Mouse (Mus musculus): Measurements from ENCODE around the gene Col1a2. TPM values are rescaled to one million over a fixed set of nuclear protein-coding genes. Genes with fewer than 3 reads are reported as not detected.

Gene Col1a2
- total RNA-seq, 1 experiment from 2014 or later: 92.1 TPM

GRCm38 (mm10) chr6:4521031-4521430, 16.4 kb downstream of the Col1a2 start:
- no peak for DNase-seq

- no peak for DNase-seq
Observed at GRCm38 (mm10) chr6:4528439-4528838, 23.8 kb downstream of the Col1a2 start.

GRCm38 (mm10) chr6:4530986-4531385, 26.4 kb downstream of the Col1a2 start:
- no peak for DNase-seq

- DNase-seq: no peak
Observed at GRCm38 (mm10) chr6:4532898-4533297, 28.3 kb downstream of the Col1a2 start.

- no peak for DNase-seq
Observed at GRCm38 (mm10) chr6:4534462-4535079, 30.0 kb downstream of the Col1a2 start.

- no peak for DNase-seq
Observed at GRCm38 (mm10) chr6:4541926-4542715, 37.5 kb downstream of the Col1a2 start.

GRCm38 (mm10) chr6:4544554-4544953, 39.9 kb downstream of the Col1a2 start:
- peak; percentile 18 for DNase-seq

GRCm38 (mm10) chr6:4545727-4546126, 41.1 kb downstream of the Col1a2 start:
- DNase-seq: peak; percentile 68

GRCm38 (mm10) chr6:4548894-4549293, 44.3 kb downstream of the Col1a2 start:
- peak; percentile 10 for DNase-seq

GRCm38 (mm10) chr6:4549846-4550548, 45.4 kb downstream of the Col1a2 start:
- no peak for DNase-seq

GRCm38 (mm10) chr6:4550549-4550915, 45.9 kb downstream of the Col1a2 start:
- DNase-seq: no peak

- DNase-seq: no peak
Observed at GRCm38 (mm10) chr6:4555366-4555765, 50.8 kb downstream of the Col1a2 start.

GRCm38 (mm10) chr6:4557086-4557485, 52.5 kb downstream of the Col1a2 start:
- no peak for DNase-seq

GRCm38 (mm10) chr6:4557678-4558077, 53.1 kb downstream of the Col1a2 start:
- DNase-seq: peak; percentile 53

GRCm38 (mm10) chr6:4561156-4561555, 56.5 kb downstream of the Col1a2 start:
- no peak for DNase-seq

- DNase-seq: no peak
Observed at GRCm38 (mm10) chr6:4561621-4562020, 57.0 kb downstream of the Col1a2 start.

- no peak for DNase-seq
Observed at GRCm38 (mm10) chr6:4562401-4562800, 57.8 kb downstream of the Col1a2 start.

- DNase-seq: no peak
Observed at GRCm38 (mm10) chr6:4563477-4563876, 58.9 kb downstream of the Col1a2 start.

GRCm38 (mm10) chr6:4570412-4570811, 65.8 kb downstream of the Col1a2 start:
- no peak for DNase-seq

- DNase-seq: no peak
Observed at GRCm38 (mm10) chr6:4577756-4578155, 73.1 kb downstream of the Col1a2 start.

GRCm38 (mm10) chr6:4578343-4578742, 73.7 kb downstream of the Col1a2 start:
- DNase-seq: no peak

GRCm38 (mm10) chr6:4579620-4580019, 75.0 kb downstream of the Col1a2 start:
- DNase-seq: no peak

GRCm38 (mm10) chr6:4583485-4583884, 78.9 kb downstream of the Col1a2 start:
- DNase-seq: no peak

All from adrenal gland, postnatal 25 days (tissue).